Mouse (Mus musculus) lung, postnatal 25 days (tissue): Measurements from ENCODE around the gene Rtraf.
"Not testable (repeated sequence)": the region's sequence is repeated elsewhere in the genome, so short reads cannot be mapped to it uniquely, and the experiment has no call there.

Experiments used
- DNase-seq: peaks from one replicate; pipeline ENCODE4 v3.0.0; 2022; ENCODE audit warnings: low spot score

Rtraf gene

GRCm38 (mm10) chr14:19823321-19824142 is at the start of gene Rtraf:
TSS of gene Rtraf (minus strand) at chr14:19823824.
- DNase-seq, result peak; percentile 94

- peak; percentile 31 for DNase-seq
These were observed 43.8 kb upstream of the Rtraf start for GRCm38 (mm10) chr14:19867286-19867935.

- not testable (repeated sequence) for DNase-seq
These were observed 41.5 kb upstream of the Rtraf start for GRCm38 (mm10) chr14:19865121-19865520.

- no peak for DNase-seq
These were observed 37.9 kb upstream of the Rtraf start for GRCm38 (mm10) chr14:19861311-19862080.

GRCm38 (mm10) chr14:19860281-19860680 is 36.7 kb upstream of the Rtraf start:
- DNase-seq, result no peak

GRCm38 (mm10) chr14:19858808-19859776 is 35.5 kb upstream of the Rtraf start:
- DNase-seq, result peak; percentile 4

GRCm38 (mm10) chr14:19858279-19858678 is 34.7 kb upstream of the Rtraf start:
- no peak for DNase-seq

- no peak for DNase-seq
These were observed 29.8 kb upstream of the Rtraf start for GRCm38 (mm10) chr14:19853471-19853870.

- peak; percentile 41 for DNase-seq
These were observed 16.1 kb upstream of the Rtraf start for GRCm38 (mm10) chr14:19839600-19840332.

GRCm38 (mm10) chr14:19836289-19836688 is 12.7 kb upstream of the Rtraf start:
- no peak for DNase-seq

- DNase-seq, result no peak
These were observed 1.9 kb upstream of the Rtraf start for GRCm38 (mm10) chr14:19825481-19825880.

- DNase-seq, result no peak
These were observed 1.9 kb downstream of the Rtraf start for GRCm38 (mm10) chr14:19821686-19822085.

- peak; percentile 82 for DNase-seq
These were observed 5.7 kb downstream of the Rtraf start for GRCm38 (mm10) chr14:19817949-19818348.

GRCm38 (mm10) chr14:19813061-19813460 is 10.6 kb downstream of the Rtraf start:
- DNase-seq, result no peak

GRCm38 (mm10) chr14:19809934-19810333 is 13.7 kb downstream of the Rtraf start:
- no peak for DNase-seq

GRCm38 (mm10) chr14:19807858-19808257 is 15.8 kb downstream of the Rtraf start:
- DNase-seq, result no peak

GRCm38 (mm10) chr14:19807339-19807738 is 16.3 kb downstream of the Rtraf start:
- no peak for DNase-seq

GRCm38 (mm10) chr14:19803623-19804022 is 20.0 kb downstream of the Rtraf start:
- DNase-seq, result no peak

- no peak for DNase-seq
These were observed 20.4 kb downstream of the Rtraf start for GRCm38 (mm10) chr14:19803222-19803621.

- DNase-seq, result no peak
These were observed 22.0 kb downstream of the Rtraf start for GRCm38 (mm10) chr14:19801474-19802215.
